Mouse (Mus musculus) thymus, postnatal 25 days (tissue): ENCODE data around the gene Zfp277.

Experiments used
- DNase-seq: peaks from one replicate; pipeline ENCODE4 v3.0.0; 2022

The Zfp277 gene

GRCm38 (mm10) chr12:40438049-40438448 lies 7.7 kb downstream of the Zfp277 start:
- DNase-seq, result no peak

- no peak for DNase-seq
Observed at GRCm38 (mm10) chr12:40434101-40434500, 11.6 kb downstream of the Zfp277 start.

- DNase-seq, result no peak
Observed at GRCm38 (mm10) chr12:40431075-40431474, 14.6 kb downstream of the Zfp277 start.

GRCm38 (mm10) chr12:40429976-40430375 lies 15.7 kb downstream of the Zfp277 start:
- DNase-seq, result no peak

GRCm38 (mm10) chr12:40427606-40428005 lies 18.1 kb downstream of the Zfp277 start:
- DNase-seq, result no peak

- no peak for DNase-seq
Observed at GRCm38 (mm10) chr12:40424991-40425390, 20.7 kb downstream of the Zfp277 start.

- DNase-seq, result no peak
Observed at GRCm38 (mm10) chr12:40417257-40417656, 28.4 kb downstream of the Zfp277 start.

GRCm38 (mm10) chr12:40415312-40415925 lies 30.3 kb downstream of the Zfp277 start:
- DNase-seq, result no peak

- no peak for DNase-seq
Observed at GRCm38 (mm10) chr12:40414682-40415311, 30.9 kb downstream of the Zfp277 start.

GRCm38 (mm10) chr12:40399812-40400211 lies 45.9 kb downstream of the Zfp277 start:
- no peak for DNase-seq

- no peak for DNase-seq
Observed at GRCm38 (mm10) chr12:40399386-40399785, 46.3 kb downstream of the Zfp277 start.

- DNase-seq, result no peak
Observed at GRCm38 (mm10) chr12:40398916-40399315, 46.8 kb downstream of the Zfp277 start.

- DNase-seq, result no peak
Observed at GRCm38 (mm10) chr12:40392869-40393268, 52.8 kb downstream of the Zfp277 start.

GRCm38 (mm10) chr12:40391262-40391661 lies 54.4 kb downstream of the Zfp277 start:
- no peak for DNase-seq

- no peak for DNase-seq
Observed at GRCm38 (mm10) chr12:40387786-40388185, 57.9 kb downstream of the Zfp277 start.

GRCm38 (mm10) chr12:40385301-40385700 lies 60.4 kb downstream of the Zfp277 start:
- DNase-seq, result no peak

- DNase-seq, result no peak
Observed at GRCm38 (mm10) chr12:40383718-40384117, 62.0 kb downstream of the Zfp277 start.

- no peak for DNase-seq
Observed at GRCm38 (mm10) chr12:40382539-40382938, 63.2 kb downstream of the Zfp277 start.

GRCm38 (mm10) chr12:40381824-40382223 lies 63.9 kb downstream of the Zfp277 start:
- DNase-seq, result no peak

- DNase-seq, result no peak
Observed at GRCm38 (mm10) chr12:40381173-40381801, 64.4 kb downstream of the Zfp277 start.

- DNase-seq, result no peak
Observed at GRCm38 (mm10) chr12:40379538-40379923, 66.2 kb downstream of the Zfp277 start.

GRCm38 (mm10) chr12:40378621-40379537 lies 66.8 kb downstream of the Zfp277 start:
- DNase-seq, result no peak

- no peak for DNase-seq
Observed at GRCm38 (mm10) chr12:40351879-40352278, 93.8 kb downstream of the Zfp277 start.
